In genomic region chr5:72587192-72587681, GRCm38 (mm10) we compare ENCODE assay signal across 8 mouse cellular contexts. TPM values are rescaled to one million over a fixed set of nuclear protein-coding genes. Genes with fewer than 3 reads are reported as not detected.
DNase-seq lines count a peak whose midpoint lies in the region; ATAC-seq and TF ChIP-seq lines count a peak whose summit lies in the region.

TSS of gene Gm5868 (minus strand) at chr5:72587551.

- H3K27me3 ChIP-seq in kidney, postnatal 0 days (ENCODE audit: insufficient read depth, low read length), result no peaks in the 10 kb centered on the region
- peaks cover 48% of the 10 kb centered on the region for H3K27me3 ChIP-seq in embryonic facial prominence, embryonic 10.5 days (replicated peaks; ENCODE audit: low read depth, poor library complexity, severe bottlenecking)
- H3K27me3 ChIP-seq in intestine, embryonic 14.5 days (replicated peaks; ENCODE audit: control insufficient read depth, insufficient read depth, low read length), result peaks cover 18% of the 10 kb centered on the region

- peak within 1 kb of the TSS; percentile 33 for H3K4me3 ChIP-seq in kidney, postnatal 0 days (replicated peaks; ENCODE audit: low read depth, low read length)
- peak within 1 kb of the TSS; percentile 57 for H3K4me3 ChIP-seq in embryonic facial prominence, embryonic 10.5 days
- peak within 1 kb of the TSS; percentile 28 for H3K4me3 ChIP-seq in intestine, embryonic 14.5 days (ENCODE audit: low read depth, low read length)

- 0 out of 2 replicates have a peak, but pooled peaks cover 2% of the 10 kb centered on the region for H3K4me1 ChIP-seq in kidney, postnatal 0 days (replicated peaks; ENCODE audit: insufficient read depth, low read length)
- peaks cover 9% of the 10 kb centered on the region for H3K4me1 ChIP-seq in embryonic facial prominence, embryonic 10.5 days
- no peaks in the 10 kb centered on the region for H3K4me1 ChIP-seq in intestine, embryonic 14.5 days (replicated peaks; ENCODE audit: control insufficient read depth, insufficient read depth, low read length)

- H3K36me3 ChIP-seq in kidney, postnatal 0 days (ENCODE audit: insufficient read depth, low read length), result no peaks in the 10 kb centered on the region
- no peaks in the 10 kb centered on the region for H3K36me3 ChIP-seq in embryonic facial prominence, embryonic 10.5 days (replicated peaks)
- H3K36me3 ChIP-seq in intestine, embryonic 14.5 days (ENCODE audit: control insufficient read depth, insufficient read depth, low read length), result no peaks in the 10 kb centered on the region

- TF ChIP-seq CTCF in kidney, postnatal 0 days (IDR thresholded peaks at IDR 0.05; ENCODE audit: low read depth), result no peak

- ATAC-seq in kidney, postnatal 0 days (replicated peaks; ENCODE audit: low FRiP score, low read depth), result peak; percentile 52; the same call in 1 of the 2 replicates
- peak; percentile 50; the same call in 1 of the 2 replicates for ATAC-seq in intestine, embryonic 14.5 days (replicated peaks; ENCODE audit: low FRiP score, low TSS enrichment, low read depth)

- WGBS in kidney, postnatal 0 days, result 2% methylated on average over 36 of the region's 38 CpGs
- 4% methylated on average over 38 of the region's 38 CpGs for WGBS in embryonic facial prominence, embryonic 10.5 days
- WGBS in intestine, embryonic 14.5 days, result 3% methylated on average over 38 of the region's 38 CpGs

- H3K27ac ChIP-seq in kidney, postnatal 0 days, result no peak within 1 kb of the TSS
- no peak within 1 kb of the TSS for H3K27ac ChIP-seq in embryonic facial prominence, embryonic 10.5 days (replicated peaks)
- H3K27ac ChIP-seq in intestine, embryonic 14.5 days (ENCODE audit: low read depth), result no peak within 1 kb of the TSS

- H3K4me2 ChIP-seq in kidney, postnatal 0 days (ENCODE audit: low read length), result peak within 1 kb of the TSS; percentile 63
- H3K4me2 ChIP-seq in intestine, embryonic 14.5 days (ENCODE audit: low read length), result peak within 1 kb of the TSS; percentile 63

- no peak within 1 kb of the TSS for H3K9ac ChIP-seq in kidney, postnatal 0 days (ENCODE audit: low read depth, low read length)
- H3K9ac ChIP-seq in intestine, embryonic 14.5 days (ENCODE audit: low read length), result no peak within 1 kb of the TSS

- intact Hi-C loops in left cerebral cortex, postnatal 36 days (cut with DNase I), result no loop called here

- DNase-seq in kidney, postnatal 0 days (ENCODE audit: low spot score), result no peak
- no peak for DNase-seq in kidney, adult 11 months
- peak; percentile 51 for DNase-seq in embryonic facial prominence, embryonic 10.5 days (ENCODE audit: low spot score)
- peak; percentile 53 for DNase-seq in intestine, embryonic 14.5 days (ENCODE audit: low spot score)
- peak; percentile 41 for DNase-seq in neural tube, embryonic 10.5 days (ENCODE audit: extremely low spot score, low spot score)
- no peak for DNase-seq in spleen, adult 12 weeks (ENCODE audit: low spot score)
- DNase-seq in urinary bladder, adult 2 months (ENCODE audit: low spot score), result no peak
- DNase-seq in left cerebral cortex, postnatal 36 days (ENCODE audit: low spot score in 2 of 2), result no peak

- H3K9me3 ChIP-seq in kidney, postnatal 0 days (replicated peaks; ENCODE audit: low read length), result no peaks in the 10 kb centered on the region
- H3K9me3 ChIP-seq in embryonic facial prominence, embryonic 10.5 days, result no peaks in the 10 kb centered on the region
- H3K9me3 ChIP-seq in intestine, embryonic 14.5 days (ENCODE audit: control insufficient read depth, low read length), result no peaks in the 10 kb centered on the region

RNA-seq across cellular contexts. Expression of gene Gm5868, which starts in this region (rescaled TPM):
- polyA plus RNA-seq in kidney, postnatal 0 days (2015; fragmentation: Nextera tagmentation; extraction: Ambion mirVana), result 1.8 and 2.0 TPM in 2 replicates
- 1.1 and 2.0 TPM in 2 replicates for polyA plus RNA-seq in embryonic facial prominence, embryonic 10.5 days (2016; fragmentation: Nextera tagmentation; extraction: Ambion mirVana)
- polyA plus RNA-seq in intestine, embryonic 14.5 days (2014; fragmentation: Nextera tagmentation; extraction: Ambion mirVana), result 0.57 and 0.65 TPM in 2 replicates
- polyA plus RNA-seq in urinary bladder, adult 2 months (2012; rRNA removed), result 0.52 and 1.0 TPM in 2 replicates
- under 1 TPM in 1 of 2 experiments, not detected in 1; 0.93 TPM for total RNA-seq in left cerebral cortex, postnatal 36 days (2021)

Comparison
In these comparisons a context has a peak if more than half of its experiments do, and no peak if none do; other contexts are left out.
1. Peak in DNase-seq, ATAC-seq, H3K4me3 ChIP-seq and H3K4me2 ChIP-seq in intestine, embryonic 14.5 days; RNA of the gene not detected or under 1 TPM.
2. DNase-seq: peak in embryonic facial prominence, embryonic 10.5 days (single experiment) and neural tube, embryonic 10.5 days (single experiment); none in kidney, postnatal 0 days (single experiment), kidney, adult 11 months (single experiment), spleen, adult 12 weeks (single experiment), urinary bladder, adult 2 months (single experiment) and left cerebral cortex, postnatal 36 days (0 of 2).
3. Peak in every context shown above with its lines, with median percentiles within 50 percentile points of each other: H3K4me3 ChIP-seq.